Mouse (Mus musculus): ENCODE results near the gene Dlx5.

Gene Dlx5

GRCm38 (mm10) chr6:6877346-6877910 is 4.5 kb downstream of the Dlx5 start:
- intact Hi-C loops (cut with DNase I): no loop called here

DNA sequence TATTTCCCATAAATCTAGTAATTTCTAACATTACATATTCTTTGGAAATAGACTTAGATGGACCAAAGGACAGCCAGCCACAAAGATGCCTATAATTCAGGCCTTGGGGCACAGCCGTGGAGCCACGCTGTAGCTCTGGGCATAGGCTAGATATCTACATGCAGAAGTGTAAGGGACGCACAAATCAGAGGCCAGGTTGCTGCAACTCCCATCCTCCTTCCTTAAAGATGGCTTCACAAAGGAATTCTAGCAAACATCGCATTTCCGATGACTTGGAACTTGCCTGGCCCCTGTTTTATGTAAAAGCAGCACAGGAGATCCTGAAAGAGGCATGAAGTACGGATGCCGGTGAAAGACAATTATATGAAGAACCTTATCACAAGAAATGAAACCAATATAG is 5.2 kb downstream of the Dlx5 start:
- intact Hi-C loops (cut with DNase I): no loop called here

- intact Hi-C loops (cut with DNase I): no loop called here
Observed at GRCm38 (mm10) chr6:6876231-6876630, 5.7 kb downstream of the Dlx5 start.

- intact Hi-C loops (cut with DNase I): no loop called here
Observed at GRCm38 (mm10) chr6:6875676-6876075, 6.2 kb downstream of the Dlx5 start.

DNA sequence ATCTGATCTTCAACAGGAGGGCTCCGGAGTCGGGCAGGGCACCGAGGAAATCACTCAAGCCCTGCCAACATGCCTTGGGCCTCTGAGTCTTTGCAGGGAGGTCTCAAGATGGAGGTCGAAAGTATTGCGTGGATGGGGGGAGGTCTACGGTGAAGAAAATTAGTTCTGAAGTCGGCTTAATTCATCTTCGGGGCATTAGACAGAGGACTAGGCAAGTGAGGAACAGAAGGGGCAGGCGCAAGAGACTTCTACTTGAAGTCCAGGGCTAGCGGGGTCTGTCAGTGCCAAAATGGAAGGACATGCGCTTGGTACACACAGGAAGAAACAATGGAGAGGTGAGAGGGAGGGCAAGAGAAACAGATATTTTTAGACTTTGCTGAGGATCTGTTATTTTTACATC is 6.7 kb downstream of the Dlx5 start:
- intact Hi-C loops (cut with DNase I): no loop called here

- intact Hi-C loops (cut with DNase I): no loop called here
Observed at GRCm38 (mm10) chr6:6874073-6874771, 7.7 kb downstream of the Dlx5 start.

- intact Hi-C loops (cut with DNase I): no loop called here
Observed at GRCm38 (mm10) chr6:6873476-6874072, 8.3 kb downstream of the Dlx5 start.

- intact Hi-C loops (cut with DNase I): no loop called here
Observed at GRCm38 (mm10) chr6:6872873-6873272, 9.0 kb downstream of the Dlx5 start.

DNA sequence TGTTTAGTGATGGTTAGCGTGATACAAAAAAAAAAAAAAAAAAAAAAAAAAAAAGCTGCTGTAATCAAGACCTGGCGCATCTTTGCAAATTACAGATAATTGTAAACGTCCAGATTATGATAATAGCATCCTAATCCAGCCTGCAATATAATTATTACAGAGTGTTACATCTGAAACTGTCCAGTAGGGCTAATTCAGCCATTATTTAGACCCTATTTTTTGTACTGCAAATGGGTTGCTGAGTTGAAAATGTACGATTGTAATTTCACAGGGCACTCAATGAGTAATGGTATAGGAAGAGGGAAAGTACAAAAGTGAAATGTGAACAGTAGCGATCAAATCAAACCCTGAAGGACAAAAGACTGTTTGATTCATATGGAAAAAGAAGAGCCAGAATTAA is 10.2 kb downstream of the Dlx5 start:
- intact Hi-C loops (cut with DNase I): no loop called here

DNA sequence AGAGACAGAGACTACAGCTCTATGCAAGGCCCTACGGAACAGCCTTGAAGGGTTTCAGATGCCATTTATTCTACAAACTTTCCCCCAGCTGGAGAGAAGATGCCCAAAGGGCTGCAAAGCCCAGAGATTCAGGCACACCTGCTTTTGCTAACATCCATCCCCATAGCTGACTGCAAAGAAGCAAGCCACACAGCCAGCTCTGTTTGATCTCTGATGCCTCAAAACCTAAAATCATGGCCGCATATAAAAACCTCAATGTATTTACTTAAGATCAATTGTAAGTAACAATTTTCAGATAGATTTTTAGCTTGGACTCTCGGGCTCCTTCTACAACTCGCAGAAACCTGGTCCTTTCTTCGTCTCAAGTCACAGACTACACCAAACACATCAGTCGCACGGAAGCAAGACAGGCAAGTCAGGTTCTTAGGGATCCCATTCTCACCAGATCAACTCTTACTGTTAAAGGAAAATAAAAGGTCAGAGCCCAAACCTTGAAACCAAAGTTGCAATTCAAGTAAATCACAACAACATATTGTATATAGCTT is 10.9 kb downstream of the Dlx5 start:
- intact Hi-C loops (cut with DNase I): no loop called here

GRCm38 (mm10) chr6:6869961-6870800 is 11.7 kb downstream of the Dlx5 start:
- intact Hi-C loops (cut with DNase I): no loop called here

DNA sequence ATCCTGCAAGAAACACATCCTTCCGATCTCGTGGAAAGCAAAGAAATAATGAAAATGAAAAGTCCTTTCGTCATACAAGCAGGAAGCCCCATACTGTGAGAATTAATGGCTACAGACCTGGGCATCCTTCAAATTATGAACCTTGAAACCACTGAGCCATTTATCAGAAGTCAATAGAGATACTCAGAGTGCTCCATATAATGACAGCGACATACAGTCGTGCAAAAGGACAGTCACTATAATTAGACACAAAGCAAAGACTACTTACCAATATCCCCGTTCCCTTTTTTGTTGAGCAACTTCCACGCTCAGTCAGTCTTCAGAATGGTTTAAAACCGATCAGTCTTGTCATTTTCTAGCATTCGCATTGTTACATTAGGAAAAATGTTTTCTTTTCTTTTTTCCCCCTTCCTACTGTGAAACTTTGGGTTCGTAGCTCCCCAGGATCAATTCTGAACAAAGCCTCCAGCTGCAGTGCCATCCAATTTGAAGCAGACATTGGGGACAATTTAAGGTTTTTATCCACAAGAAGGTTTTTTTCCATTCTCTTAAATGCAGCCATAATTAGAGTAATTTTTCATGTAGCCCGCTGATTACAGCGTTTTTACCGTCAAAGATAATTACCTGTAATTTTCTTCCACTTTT is 12.7 kb downstream of the Dlx5 start:
- intact Hi-C loops (cut with DNase I): no loop called here

DNA sequence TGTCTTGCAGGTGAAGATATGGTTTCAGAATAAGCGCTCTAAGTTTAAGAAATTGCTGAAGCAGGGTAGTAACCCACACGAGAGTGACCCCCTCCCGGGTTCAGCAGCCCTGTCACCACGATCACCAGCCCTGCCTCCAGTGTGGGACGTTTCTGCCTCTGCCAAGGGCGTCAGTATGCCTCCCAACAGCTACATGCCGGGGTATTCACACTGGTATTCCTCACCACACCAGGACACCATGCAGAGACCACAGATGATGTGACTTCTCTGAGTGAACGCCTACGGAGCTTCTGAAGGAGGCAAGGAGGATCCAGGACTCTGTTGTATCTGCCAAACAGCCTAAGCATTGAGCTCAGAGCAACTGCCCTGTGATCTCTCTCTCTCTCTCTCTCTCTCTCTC is 14.9 kb downstream of the Dlx5 start:
- intact Hi-C loops (cut with DNase I): no loop called here

- intact Hi-C loops (cut with DNase I): no loop called here
Observed at GRCm38 (mm10) chr6:6864441-6865440, 17.1 kb downstream of the Dlx5 start.

- intact Hi-C loops (cut with DNase I): no loop called here
Observed at GRCm38 (mm10) chr6:6863955-6864354, 17.9 kb downstream of the Dlx5 start.

GRCm38 (mm10) chr6:6863160-6863870 is 18.6 kb downstream of the Dlx5 start, which contains the start of gene Dlx6:
Gene Dlx6 (plus strand): TSS chr6:6863334.
- intact Hi-C loops (cut with DNase I): no loop called here

GRCm38 (mm10) chr6:6862611-6863010 is 19.3 kb downstream of the Dlx5 start:
- intact Hi-C loops (cut with DNase I): no loop called here

DNA sequence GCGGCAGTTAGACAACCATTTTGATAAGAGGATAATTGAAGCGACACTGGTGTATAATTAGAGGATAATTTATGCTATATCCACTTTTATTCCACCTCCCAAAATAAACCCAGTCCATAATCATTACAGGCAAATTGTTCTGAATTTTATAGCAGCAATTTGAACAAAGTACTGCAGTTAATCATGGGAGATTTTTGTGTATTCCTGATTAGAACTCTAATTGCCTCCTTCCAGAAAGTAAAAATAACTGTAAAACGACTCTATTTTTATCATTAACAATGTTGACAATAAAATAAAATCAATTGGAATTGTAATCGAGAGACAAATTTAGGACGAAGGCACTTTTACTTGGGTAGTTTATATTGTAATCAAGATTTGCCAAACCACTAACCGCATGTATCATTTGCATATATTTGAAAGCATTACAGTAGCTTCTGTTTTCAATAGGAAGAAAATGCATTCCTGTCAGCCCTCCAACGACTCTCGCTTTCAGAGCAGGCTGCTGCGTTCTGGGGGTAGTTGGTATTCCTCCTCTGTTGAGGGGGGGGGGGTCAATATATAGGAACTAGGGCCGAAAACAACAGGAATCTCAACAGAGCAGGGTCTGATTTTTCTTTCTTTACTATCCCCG is 20.0 kb downstream of the Dlx5 start:
- intact Hi-C loops (cut with DNase I): no loop called here
